Mouse (Mus musculus): Measurements from ENCODE around the gene Mpeg1.

- TF ChIP-seq GATA1 (IDR thresholded peaks at IDR 0.05; ENCODE audit: low read length) (no peak), TAL1 (IDR thresholded peaks at IDR 0.05; ENCODE audit: low read length) (no peak)
Measured at GRCm38 (mm10) chr19:12498321-12498720, 37.7 kb downstream of the Mpeg1 start.
